Mouse (Mus musculus) large intestine, adult 2 months (tissue): ENCODE measurements at regions not wholly inside any gene's neighbourhood (a gene's known extent, or its start where the extent isn't known, plus 50 kb on each side); places are given as distances from the start of the nearest gene placed in this dataset.

Experiments
- DNase-seq: peaks from one replicate; pipeline ENCODE4 v3.0.0-alpha.2; 2012; ENCODE audit warnings: low read depth, low spot score
- WGBS: fragments of 180-500 bp; shearing (Covaris S2); methylation state at CpG from one replicate; pipeline ENCODE4 v1.1.7; 2018; 5-methylcytosine and 5-hydroxymethylcytosine counted together

DNA sequence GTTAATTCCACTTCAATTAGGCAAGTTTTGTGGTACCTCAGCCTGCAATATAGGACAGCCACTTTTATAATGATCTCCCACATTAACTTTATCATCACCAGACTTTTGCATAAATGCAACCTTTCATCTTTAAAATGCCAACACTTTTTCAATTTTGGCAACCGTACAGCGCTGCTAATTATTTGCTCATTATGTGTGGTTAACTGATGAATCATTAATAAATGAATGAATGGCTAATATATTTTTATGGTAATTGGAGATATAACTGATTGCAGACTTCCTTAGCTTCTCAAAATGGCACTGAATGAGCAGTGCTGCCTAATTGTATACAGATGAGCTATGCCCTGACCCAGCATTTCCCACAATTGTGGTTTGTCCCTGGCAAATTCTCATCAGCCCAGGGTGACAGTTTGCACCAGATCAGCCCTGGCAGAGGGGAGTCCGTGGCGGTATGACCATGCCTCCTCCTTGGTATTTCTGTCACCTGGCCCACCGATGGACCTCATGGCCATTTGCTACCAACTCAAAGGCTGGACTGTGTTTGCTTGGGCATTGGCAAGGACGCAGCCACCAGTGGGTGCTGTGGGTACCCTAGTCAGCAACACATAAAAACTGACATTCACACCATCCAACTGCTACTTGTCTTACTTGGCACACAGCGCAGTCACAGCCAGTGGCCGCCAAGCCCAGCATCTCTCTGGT lies 173.7 kb upstream of the Lmo4 start:
- no peak for DNase-seq
- 95% methylated on average over 8 of the region's 8 CpGs for WGBS

DNA sequence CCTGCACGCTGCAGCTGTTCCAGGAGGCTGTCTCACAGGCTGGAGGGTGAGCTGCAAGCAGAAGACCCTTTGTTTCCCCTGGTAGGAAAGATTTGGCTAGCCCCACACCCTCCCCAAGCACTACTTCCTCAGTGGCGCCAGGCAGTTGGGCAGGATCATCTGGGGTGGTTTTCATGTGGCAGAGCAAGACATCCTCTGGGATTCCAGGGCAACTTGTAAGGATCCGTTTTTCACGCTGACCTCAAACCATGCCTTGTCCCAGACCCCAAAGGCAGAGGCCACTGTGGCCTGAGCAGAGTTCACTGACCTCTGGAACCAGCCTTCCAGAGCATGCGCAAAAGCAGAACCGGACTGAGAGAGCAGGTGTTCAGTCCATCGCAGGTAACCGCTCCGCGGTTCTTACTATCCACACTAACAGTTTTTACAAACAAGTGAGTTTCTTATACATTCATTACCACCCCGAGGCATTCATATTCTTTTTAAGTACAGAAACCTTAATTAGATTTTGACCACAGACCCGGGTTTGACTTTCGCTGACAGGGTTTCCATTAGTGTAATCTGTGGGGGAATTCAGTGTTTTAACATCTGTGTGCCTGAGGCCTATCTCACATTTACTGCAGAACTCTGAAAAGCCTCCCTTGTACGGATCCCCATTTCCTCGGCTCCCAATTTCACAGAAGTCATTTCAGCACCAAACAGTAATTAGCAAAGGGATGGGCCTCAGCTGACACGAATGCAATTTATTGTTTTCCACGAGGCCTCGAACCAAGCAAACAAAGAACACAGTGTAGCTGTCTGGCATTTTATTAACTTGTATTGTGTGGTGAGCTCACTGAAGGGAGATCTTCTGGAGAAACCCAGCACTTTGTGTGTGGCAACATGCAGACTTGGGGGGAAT lies 172.9 kb upstream of the Lmo4 start:
- WGBS, result 73% methylated on average over 18 of the region's 18 CpGs
- no peak for DNase-seq

DNA sequence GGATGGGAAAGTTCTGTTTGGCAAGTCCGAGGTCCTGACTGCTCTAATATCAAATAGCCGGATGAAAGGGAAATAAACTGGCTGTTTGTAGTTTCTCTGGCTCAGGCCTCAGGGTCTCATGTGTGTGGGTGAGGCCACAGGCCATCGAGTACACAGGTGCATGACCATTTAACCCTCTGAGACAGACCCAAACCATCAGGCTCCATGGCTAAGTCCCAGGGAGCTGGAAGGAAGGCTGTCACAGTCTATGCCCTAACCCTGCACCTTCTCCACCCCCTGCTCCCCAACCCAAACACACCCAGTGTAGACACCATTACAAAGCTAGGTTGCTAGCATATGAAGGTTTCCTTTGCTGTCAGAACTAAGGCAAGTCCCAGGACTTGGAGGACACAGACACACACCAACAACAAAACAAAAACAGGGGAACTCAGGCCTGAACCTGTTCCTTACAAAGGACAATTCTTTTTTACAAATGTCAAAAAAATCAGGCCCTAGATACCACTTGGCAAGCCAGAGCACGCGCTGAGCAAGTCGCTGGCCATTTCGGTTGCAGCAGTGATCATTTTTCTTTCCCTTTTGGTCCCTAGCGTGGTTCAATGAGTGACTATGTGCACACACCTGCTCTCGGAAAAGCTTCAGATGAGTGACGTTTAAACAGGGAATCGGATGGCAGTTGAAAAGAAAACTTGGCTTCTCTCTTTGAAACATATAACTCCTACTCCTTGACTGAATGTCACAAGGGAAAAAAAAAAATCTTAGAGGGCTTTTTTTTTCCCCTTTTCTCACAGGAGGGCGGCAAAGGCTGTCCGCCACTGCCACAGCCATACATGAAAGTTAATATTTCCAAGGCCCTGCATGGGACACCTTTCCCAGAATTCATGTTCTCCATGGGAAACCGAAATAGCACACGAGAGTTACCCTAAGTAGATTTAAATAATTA lies 171.7 kb upstream of the Lmo4 start:
- no peak for DNase-seq
- WGBS, result 78% methylated on average over 15 of the region's 15 CpGs

DNA sequence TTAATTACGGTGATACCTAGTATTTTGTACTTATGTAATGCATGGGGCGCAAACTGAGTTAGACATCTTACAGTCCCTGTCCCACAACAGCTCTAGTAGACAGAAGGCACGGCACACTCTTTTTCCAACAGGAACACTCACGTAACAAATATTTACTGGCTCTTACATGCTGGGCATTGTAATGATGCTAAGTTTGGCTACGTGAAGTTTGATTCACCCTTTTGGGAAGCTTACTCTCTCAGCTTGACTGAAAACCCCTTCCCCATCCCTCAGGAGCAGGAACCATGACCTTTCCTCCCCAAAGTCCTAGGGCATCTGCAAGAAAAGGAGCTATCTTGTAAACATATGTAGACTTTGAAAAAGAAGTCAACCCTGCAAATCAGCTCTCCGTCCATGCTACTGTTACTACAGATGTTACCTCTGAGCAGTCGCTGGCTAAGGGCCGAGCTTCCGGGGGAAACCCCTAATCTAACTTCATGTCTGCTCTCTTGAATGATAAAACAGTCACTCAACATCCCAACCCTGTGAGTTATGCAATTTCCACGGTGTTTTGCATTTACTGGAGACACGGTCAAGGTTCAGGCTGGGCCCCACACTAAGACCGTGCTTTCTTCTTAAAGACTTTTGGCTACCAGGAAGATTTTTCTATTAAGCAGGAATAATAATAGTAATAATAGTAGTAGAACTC lies 170.8 kb upstream of the Lmo4 start:
- WGBS, result 51% methylated on average over 12 of the region's 12 CpGs
- DNase-seq, result no peak

DNA sequence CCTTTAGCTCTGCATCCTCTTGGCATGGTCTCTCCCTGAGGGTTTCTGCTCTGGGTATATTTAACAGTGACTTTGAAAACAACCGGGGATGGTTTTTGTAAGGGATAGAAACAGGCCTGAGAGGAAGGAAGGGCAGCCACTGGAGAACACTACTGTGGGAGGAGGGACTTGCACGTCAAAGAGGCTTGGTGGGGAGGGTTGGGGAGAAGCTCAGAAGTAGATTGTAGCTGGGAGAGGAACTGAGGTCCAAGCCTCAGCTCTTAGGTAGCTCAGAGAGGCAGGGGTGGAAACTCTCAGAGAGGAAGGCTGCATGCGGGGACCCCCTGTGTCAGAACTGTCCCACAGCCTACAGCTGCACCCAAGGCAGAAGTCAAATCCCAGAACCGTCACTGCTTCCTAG lies 163.3 kb upstream of the Lmo4 start:
- 73% methylated on average over 4 of the region's 4 CpGs for WGBS
- no peak for DNase-seq

DNA sequence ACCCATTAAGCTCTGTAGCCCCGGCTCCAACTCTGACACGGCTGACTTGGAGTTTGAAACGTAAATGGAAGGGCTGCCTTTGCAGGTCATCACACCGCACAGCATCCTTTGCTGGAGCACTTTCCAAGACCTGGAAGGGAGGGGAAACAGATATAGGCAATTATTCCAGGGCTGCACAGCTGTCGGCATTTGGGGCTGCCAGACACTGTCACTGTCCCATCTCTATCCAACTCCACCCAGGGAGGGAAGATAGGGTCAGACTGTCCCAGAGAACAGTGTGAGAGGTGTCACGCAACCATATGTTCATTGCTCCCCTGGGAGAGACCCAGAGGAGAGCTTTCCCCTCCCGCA lies 162.7 kb upstream of the Lmo4 start:
- 35% methylated on average over 7 of the region's 7 CpGs for WGBS

DNA sequence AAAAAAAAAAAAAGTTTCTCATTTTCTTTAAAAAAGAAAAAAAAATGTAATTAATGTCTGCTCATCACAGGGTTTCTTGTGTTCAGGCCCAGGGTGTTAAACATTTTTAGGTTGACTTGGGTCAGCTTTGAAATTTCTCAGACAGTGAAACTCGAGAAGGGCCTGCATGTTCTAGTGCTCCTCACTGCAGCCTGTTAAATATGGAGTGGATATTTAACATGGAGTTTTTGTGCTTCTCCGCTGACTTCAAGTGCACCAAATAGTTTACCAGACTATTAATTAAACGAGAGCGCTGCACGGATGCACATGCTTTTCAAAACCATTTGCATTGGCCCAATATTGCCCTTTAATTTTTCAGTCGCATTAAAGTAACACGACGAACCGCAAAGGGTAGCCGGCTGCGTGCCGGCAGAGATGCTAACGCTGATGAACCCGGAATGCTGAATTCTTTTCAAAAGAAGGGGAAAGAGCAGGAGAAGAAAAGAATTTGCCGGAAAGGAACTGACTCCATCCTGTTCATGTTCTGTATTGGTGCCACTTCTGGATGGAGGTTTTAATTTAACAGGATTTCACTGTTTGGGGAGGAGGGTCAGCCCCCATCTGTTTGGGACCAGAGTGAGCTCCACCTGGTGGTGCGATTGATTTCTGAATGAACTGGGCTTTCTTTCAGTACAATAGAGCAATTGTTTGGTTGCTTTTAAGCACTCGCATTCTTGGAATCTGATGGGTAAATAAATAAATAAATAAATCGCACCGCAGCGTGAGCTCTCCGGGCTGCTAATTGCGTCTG lies 162.2 kb upstream of the Lmo4 start:
- 44% methylated on average over 22 of the region's 22 CpGs for WGBS

More for the DNA sequence above, 162.7 kb upstream of the Lmo4 start:
- no peak for DNase-seq

DNA sequence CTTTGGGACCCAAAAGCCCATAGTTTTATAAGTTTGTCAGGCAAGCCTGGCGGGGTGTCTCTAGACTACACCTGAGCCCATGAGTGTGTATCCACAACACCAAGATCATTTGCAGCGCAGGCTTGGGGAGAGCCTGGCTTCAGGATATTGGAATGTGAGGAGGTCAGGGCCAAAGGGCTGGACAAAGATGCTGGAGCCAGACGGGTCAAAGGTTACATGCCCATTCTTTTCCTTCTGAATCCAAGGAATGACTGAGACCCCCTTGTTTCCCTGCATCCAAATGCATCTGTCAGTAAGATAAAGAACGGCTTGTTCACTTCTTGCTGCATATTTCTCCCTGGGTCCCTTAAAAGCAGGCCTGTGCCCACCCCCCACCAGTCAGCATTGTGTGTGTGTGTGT lies 160.9 kb upstream of the Lmo4 start:
- 86% methylated on average over 4 of the region's 4 CpGs for WGBS
- no peak for DNase-seq

More for the DNA sequence above, 162.2 kb upstream of the Lmo4 start:
- no peak for DNase-seq

DNA sequence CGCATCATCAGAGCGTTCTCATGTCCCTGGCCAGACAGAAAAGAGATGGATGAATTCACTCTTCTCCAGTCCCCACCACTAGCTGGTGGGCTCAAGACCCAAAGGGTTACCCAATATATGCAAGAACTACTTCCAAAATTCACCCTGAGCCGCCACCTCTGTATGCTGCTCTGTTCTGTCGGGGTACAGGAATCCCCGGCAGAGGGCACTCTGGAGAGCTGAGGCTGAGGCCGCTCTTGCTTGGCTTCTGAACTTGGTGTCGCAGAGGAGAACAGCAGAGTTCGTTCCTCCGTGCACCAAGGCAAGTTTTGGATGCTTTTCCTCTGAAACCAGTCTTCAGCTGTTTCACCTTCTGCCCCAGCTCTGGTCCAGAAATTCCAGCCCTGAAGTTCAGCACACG lies 157.5 kb upstream of the Lmo4 start:
- no peak for DNase-seq

DNA sequence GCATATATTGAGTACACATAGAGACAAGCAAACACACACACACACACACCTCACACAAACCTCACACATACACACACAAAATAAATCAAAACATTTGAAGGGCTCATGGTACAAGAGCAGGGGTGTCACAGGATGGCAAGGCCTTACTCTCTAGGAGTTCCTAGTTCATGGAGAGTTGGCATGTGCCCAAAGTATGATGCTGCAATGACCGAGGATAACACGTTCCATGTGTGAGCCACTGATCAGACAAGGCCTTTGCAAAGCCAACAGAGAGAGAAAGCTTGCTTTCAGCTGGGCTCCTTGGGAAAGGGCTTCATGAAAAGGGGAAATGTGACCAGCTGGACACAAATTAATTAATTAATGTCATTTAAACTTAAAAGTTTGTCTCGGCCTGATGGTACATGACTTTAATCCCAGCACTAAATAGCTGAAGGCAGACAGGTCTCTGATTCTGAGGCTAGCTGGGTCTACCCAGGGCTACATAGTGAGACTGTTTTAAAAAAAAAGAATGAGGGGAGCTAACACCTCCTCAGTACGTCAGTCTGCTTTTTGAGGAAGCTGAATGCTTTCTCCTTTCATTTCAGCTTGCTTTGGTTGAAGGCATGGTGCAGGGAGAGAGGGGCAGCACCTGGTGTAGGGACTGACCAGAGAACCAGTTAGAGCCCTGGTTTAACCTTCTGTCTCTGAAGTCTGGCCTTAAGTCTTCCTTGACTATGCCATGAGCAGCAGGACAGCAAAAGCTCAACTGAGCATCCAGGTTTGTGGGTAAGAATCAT lies 156.4 kb upstream of the Lmo4 start:
- DNase-seq, result no peak
- 80% methylated on average over 4 of the region's 4 CpGs for WGBS

More for the DNA sequence above, 157.5 kb upstream of the Lmo4 start:
- 72% methylated on average over 10 of the region's 10 CpGs for WGBS

DNA sequence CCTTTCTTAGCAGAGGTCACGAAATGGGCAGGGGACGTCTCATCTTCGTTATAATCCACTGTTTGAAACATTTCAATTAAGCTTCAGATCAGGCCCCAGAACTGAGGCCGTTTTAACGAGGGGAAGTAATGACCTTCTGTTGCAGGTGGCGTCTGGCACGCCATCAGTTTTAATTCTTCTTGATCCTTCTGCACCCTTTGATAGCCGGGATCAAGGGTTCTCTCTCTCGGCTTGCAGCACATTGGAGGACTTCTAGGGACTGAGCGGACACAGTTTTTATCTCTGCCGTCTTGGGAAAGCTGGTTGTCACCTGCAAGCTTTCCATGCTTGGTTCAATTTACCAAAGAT lies 151.9 kb upstream of the Lmo4 start:
- WGBS, result 70% methylated on average over 11 of the region's 11 CpGs
- no peak for DNase-seq

DNA sequence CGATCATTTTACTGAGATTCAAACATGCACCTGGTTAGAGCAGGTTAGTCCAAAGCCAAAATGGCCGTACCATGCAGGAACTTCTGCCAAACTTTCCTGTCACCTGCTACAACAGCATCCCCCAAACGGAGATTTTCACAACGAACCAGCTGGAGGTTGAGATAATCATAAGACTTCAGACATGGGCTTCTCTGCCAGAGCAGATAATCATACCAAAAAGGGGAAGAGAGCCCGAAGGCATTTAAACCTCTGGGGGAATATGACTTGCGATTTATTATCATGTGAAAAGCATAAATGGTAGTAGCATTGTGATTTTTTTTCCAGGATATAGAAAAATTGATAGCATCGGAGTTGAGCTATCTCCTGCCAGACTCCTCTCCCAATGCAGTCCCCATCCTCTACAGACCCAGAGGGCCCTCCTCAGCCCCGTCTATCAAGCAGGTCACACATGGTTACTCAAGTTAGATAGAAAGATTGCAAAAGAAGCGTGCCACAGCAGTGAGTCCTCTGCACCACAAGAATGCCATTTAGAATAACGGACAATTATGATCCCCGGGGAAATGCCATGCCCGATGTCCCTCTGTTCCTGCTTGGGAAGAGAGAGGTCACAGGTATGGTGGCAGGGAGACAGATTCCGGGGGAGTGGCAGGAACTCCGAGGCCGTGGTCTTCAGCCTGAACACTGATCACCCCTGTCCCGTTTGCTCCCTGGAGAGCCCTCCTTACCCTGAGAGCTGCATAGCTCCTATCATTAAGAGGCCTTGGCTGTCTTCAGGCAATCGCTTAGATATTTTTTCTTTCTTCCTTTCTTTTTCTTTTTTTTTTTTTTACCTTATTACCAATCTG lies 151.3 kb upstream of the Lmo4 start:
- DNase-seq, result no peak
- 79% methylated on average over 17 of the region's 17 CpGs for WGBS

DNA sequence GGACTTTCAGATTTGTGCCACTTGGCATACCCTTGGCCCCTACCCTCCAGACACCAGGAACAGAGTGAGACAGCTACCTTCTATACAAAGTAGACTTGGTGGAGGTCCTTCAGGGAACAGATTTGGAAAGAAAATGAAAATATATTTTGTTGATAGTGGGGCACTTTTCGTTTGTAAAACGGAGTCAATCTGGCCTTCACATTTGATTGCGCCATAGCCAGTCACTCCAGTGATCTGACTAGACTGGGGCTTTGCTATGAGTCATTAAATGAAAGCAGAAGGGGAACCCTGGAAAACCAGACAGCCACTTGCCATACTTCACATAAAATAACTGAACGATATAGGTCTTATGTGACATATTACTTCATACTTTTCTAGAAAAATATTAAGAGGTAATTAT lies 147.5 kb upstream of the Lmo4 start:
- no peak for DNase-seq
- 72% methylated on average over 4 of the region's 4 CpGs for WGBS

DNA sequence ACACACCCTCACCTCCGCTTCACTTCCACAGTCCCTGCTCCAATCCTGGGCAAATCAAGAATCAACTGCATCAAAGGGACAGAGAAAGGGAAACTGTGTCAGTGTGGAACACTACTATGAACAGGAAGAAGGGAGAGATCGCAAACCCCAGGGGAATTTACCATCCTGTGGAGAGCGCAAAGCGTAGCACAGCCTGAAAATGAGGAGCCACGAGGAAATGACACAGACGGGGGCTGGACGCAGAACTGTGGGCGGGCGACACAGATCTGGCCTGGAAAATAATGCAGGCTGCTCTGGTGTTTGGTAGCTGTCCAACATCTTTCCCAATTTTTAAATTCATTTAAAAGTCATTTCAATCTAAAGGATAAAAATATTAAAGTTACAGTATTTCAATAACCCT lies 143.4 kb upstream of the Lmo4 start:
- no peak for DNase-seq
- WGBS, result 75% methylated on average over 9 of the region's 9 CpGs

DNA sequence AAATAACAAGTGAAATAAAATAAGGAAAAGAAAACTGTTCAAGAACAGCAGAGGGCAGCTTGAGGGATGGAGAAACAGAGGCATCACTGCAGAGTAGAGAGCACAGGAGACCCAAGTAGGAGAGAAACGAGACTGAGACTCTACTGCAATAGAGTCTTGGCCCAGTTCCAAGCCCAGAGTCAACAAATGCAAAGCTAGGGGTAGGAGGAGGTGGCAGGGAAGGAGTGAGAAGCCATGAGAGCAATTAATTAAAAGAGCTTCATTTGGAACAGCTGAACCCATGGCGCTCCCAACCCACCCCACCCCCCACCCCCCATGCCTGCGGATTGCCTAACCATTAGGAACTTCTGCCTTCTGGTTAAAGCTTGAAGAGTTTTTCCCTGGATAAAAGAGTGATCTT lies 130.2 kb upstream of the Lmo4 start:
- 37% methylated on average over 3 of the region's 3 CpGs for WGBS
- DNase-seq, result no peak

DNA sequence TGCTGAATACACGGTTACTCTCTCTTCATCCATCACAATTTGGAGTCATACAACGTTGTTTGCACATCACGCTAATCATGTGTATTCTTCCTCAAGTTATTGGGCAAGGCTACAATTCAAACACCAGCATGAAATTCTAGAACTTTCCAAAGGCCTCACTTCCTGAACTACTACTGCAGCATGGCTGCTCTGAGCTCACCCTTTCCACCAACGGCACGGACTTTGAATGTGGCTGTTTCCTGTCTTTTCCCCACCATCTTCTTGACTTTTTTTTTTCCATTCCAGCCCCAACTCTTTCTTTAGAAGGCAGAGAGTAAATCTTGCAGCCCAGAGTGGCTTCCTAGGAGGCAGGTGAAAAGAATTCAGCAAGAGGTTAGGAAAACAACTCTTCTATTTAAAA lies 129.2 kb upstream of the Lmo4 start:
- DNase-seq, result no peak
- 59% methylated on average over 5 of the region's 5 CpGs for WGBS

DNA sequence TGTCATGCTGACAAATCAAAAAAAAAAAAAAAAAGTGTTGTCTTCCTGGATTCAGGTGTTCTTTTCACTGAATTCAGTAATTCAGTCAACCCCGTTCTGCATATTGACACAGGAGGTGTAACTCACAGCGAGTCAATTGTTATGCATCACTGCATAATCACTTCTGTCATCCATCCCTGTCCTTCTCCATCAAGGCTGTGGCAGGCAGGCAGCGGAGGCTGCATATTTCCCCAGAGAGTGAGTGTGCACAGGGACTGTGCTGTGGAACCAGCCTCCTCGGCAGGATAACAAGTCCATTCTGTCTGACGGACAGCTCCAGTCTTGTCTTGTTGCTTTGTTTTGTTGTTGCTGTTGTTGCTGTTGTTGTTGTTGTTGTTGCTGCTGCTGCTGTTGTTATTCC lies 127.3 kb upstream of the Lmo4 start:
- WGBS, result 34% methylated on average over 5 of the region's 5 CpGs

More for the DNA sequence above, 127.3 kb upstream of the Lmo4 start:
- no peak for DNase-seq
